Mouse (Mus musculus): ENCODE data around the gene Tmcc1. TPM values are rescaled to one million over a fixed set of nuclear protein-coding genes. Genes with fewer than 3 reads are reported as not detected.

Gene Tmcc1
- polyA plus RNA-seq, 1 experiment from 2014 or later, result 14.3 TPM

GRCm38 (mm10) chr6:116056676-116057264 is 136.5 kb downstream of the Tmcc1 start:
- Histone ChIP-seq H3K4me1 (peaks cover 7% of the 10 kb centered on the region), H3K9me3 (replicated peaks) (no peaks in the 10 kb centered on the region), H3K36me3 (no peaks in the 10 kb centered on the region), H3K27me3 (ENCODE audit: low read depth, poor library complexity, severe bottlenecking) (no peaks in the 10 kb centered on the region), H3K27ac (no peak overlapping the region), H3K4me3 (no peak overlapping the region)
- WGBS, result 25% methylated on average over 13 of the region's 13 CpGs
- peak; percentile 31 for DNase-seq (ENCODE audit: low spot score)

GRCm38 (mm10) chr6:116055766-116056165 is 137.5 kb downstream of the Tmcc1 start:
- Histone ChIP-seq H3K27me3 (ENCODE audit: low read depth, poor library complexity, severe bottlenecking) (no peaks in the 10 kb centered on the region), H3K9me3 (replicated peaks) (no peaks in the 10 kb centered on the region), H3K4me3 (no peak overlapping the region), H3K27ac (no peak overlapping the region), H3K4me1 (peaks cover 7% of the 10 kb centered on the region), H3K36me3 (no peaks in the 10 kb centered on the region)
- no peak for DNase-seq (ENCODE audit: low spot score)
- WGBS, result 85% methylated on average over 2 of the region's 2 CpGs

- H3K27ac ChIP-seq, result no peak overlapping the region
- H3K9me3 ChIP-seq (replicated peaks), result no peaks in the 10 kb centered on the region
- H3K36me3 ChIP-seq, result no peaks in the 10 kb centered on the region
- no peaks in the 10 kb centered on the region for H3K27me3 ChIP-seq (ENCODE audit: low read depth, poor library complexity, severe bottlenecking)
- DNase-seq (ENCODE audit: low spot score), result no peak
- no peak overlapping the region for H3K4me3 ChIP-seq
- WGBS, result 86% methylated on average over 1 of the region's 1 CpGs
- peaks cover 7% of the 10 kb centered on the region for H3K4me1 ChIP-seq
Measured at GRCm38 (mm10) chr6:116055001-116055471, 138.2 kb downstream of the Tmcc1 start.

GRCm38 (mm10) chr6:116047896-116048295 is 145.4 kb downstream of the Tmcc1 start:
- H3K27me3 ChIP-seq (ENCODE audit: low read depth, poor library complexity, severe bottlenecking), result no peaks in the 10 kb centered on the region
- no peak overlapping the region for H3K27ac ChIP-seq
- H3K4me3 ChIP-seq, result no peak overlapping the region
- H3K4me1 ChIP-seq, result no peaks in the 10 kb centered on the region
- no peak for DNase-seq (ENCODE audit: low spot score)
- H3K9me3 ChIP-seq (replicated peaks), result no peaks in the 10 kb centered on the region
- 79% methylated on average over 1 of the region's 1 CpGs for WGBS
- peaks cover 7% of the 10 kb centered on the region for H3K36me3 ChIP-seq

GRCm38 (mm10) chr6:116047366-116047765 is 145.9 kb downstream of the Tmcc1 start:
- Histone ChIP-seq H3K27me3 (ENCODE audit: low read depth, poor library complexity, severe bottlenecking) (no peaks in the 10 kb centered on the region), H3K36me3 (peaks cover 10% of the 10 kb centered on the region), H3K4me3 (no peak overlapping the region), H3K4me1 (no peaks in the 10 kb centered on the region), H3K9me3 (replicated peaks) (peaks cover 2% of the 10 kb centered on the region), H3K27ac (no peak overlapping the region)
- DNase-seq (ENCODE audit: low spot score), result no peak
- WGBS, result 83% methylated on average over 3 of the region's 3 CpGs

GRCm38 (mm10) chr6:116044039-116044438 is 149.2 kb downstream of the Tmcc1 start:
- Histone ChIP-seq H3K36me3 (peaks cover 10% of the 10 kb centered on the region), H3K9me3 (replicated peaks) (peaks cover 2% of the 10 kb centered on the region), H3K4me1 (no peaks in the 10 kb centered on the region), H3K27ac (no peak overlapping the region), H3K27me3 (ENCODE audit: low read depth, poor library complexity, severe bottlenecking) (no peaks in the 10 kb centered on the region), H3K4me3 (no peak overlapping the region)
- WGBS, result 87% methylated on average over 2 of the region's 2 CpGs
- no peak for DNase-seq (ENCODE audit: low spot score)

- no peaks in the 10 kb centered on the region for H3K27me3 ChIP-seq (ENCODE audit: low read depth, poor library complexity, severe bottlenecking)
- H3K36me3 ChIP-seq, result peaks cover 6% of the 10 kb centered on the region
- no peak overlapping the region for H3K27ac ChIP-seq
- no peak for DNase-seq (ENCODE audit: low spot score)
- no peak overlapping the region for H3K4me3 ChIP-seq
- no peaks in the 10 kb centered on the region for H3K4me1 ChIP-seq
- peaks cover 2% of the 10 kb centered on the region for H3K9me3 ChIP-seq (replicated peaks)
- 97% methylated on average over 2 of the region's 2 CpGs for WGBS
Measured at GRCm38 (mm10) chr6:116038222-116038621, 155.1 kb downstream of the Tmcc1 start.

- H3K36me3 ChIP-seq, result no peaks in the 10 kb centered on the region
- 89% methylated on average over 5 of the region's 5 CpGs for WGBS
- DNase-seq (ENCODE audit: low spot score), result no peak
- H3K4me3 ChIP-seq, result no peak overlapping the region
- no peaks in the 10 kb centered on the region for H3K9me3 ChIP-seq (replicated peaks)
- no peaks in the 10 kb centered on the region for H3K4me1 ChIP-seq
- H3K27me3 ChIP-seq (ENCODE audit: low read depth, poor library complexity, severe bottlenecking), result no peaks in the 10 kb centered on the region
- no peak overlapping the region for H3K27ac ChIP-seq
Measured at GRCm38 (mm10) chr6:116037281-116037831, 155.9 kb downstream of the Tmcc1 start.

GRCm38 (mm10) chr6:116036555-116036954 is 156.7 kb downstream of the Tmcc1 start:
- H3K4me1 ChIP-seq, result no peaks in the 10 kb centered on the region
- 93% methylated on average over 2 of the region's 2 CpGs for WGBS
- no peaks in the 10 kb centered on the region for H3K36me3 ChIP-seq
- no peaks in the 10 kb centered on the region for H3K9me3 ChIP-seq (replicated peaks)
- H3K4me3 ChIP-seq, result no peak overlapping the region
- no peak overlapping the region for H3K27ac ChIP-seq
- no peak for DNase-seq (ENCODE audit: low spot score)
- no peaks in the 10 kb centered on the region for H3K27me3 ChIP-seq (ENCODE audit: low read depth, poor library complexity, severe bottlenecking)

GRCm38 (mm10) chr6:116031052-116031451 is 162.2 kb downstream of the Tmcc1 start:
- 89% methylated on average over 5 of the region's 5 CpGs for WGBS
- no peaks in the 10 kb centered on the region for H3K4me1 ChIP-seq
- H3K27ac ChIP-seq, result no peak overlapping the region
- H3K27me3 ChIP-seq (ENCODE audit: low read depth, poor library complexity, severe bottlenecking), result no peaks in the 10 kb centered on the region
- no peak for DNase-seq (ENCODE audit: low spot score)
- no peaks in the 10 kb centered on the region for H3K9me3 ChIP-seq (replicated peaks)
- no peaks in the 10 kb centered on the region for H3K36me3 ChIP-seq
- H3K4me3 ChIP-seq, result no peak overlapping the region

GRCm38 (mm10) chr6:116024666-116025065 is 168.6 kb downstream of the Tmcc1 start:
- Histone ChIP-seq H3K27ac (no peak overlapping the region), H3K36me3 (peaks cover 38% of the 10 kb centered on the region), H3K4me1 (no peaks in the 10 kb centered on the region), H3K9me3 (replicated peaks) (peaks cover 6% of the 10 kb centered on the region), H3K4me3 (no peak overlapping the region), H3K27me3 (ENCODE audit: low read depth, poor library complexity, severe bottlenecking) (no peaks in the 10 kb centered on the region)
- DNase-seq (ENCODE audit: low spot score), result no peak
- WGBS, result 91% methylated on average over 4 of the region's 4 CpGs

GRCm38 (mm10) chr6:116021961-116022485 is 171.3 kb downstream of the Tmcc1 start:
- no peak for DNase-seq (ENCODE audit: low spot score)
- no peaks in the 10 kb centered on the region for H3K4me1 ChIP-seq
- peaks cover 38% of the 10 kb centered on the region for H3K36me3 ChIP-seq
- H3K27ac ChIP-seq, result no peak overlapping the region
- no peak overlapping the region for H3K4me3 ChIP-seq
- 89% methylated on average over 9 of the region's 9 CpGs for WGBS
- H3K27me3 ChIP-seq (ENCODE audit: low read depth, poor library complexity, severe bottlenecking), result no peaks in the 10 kb centered on the region
- H3K9me3 ChIP-seq (replicated peaks), result peaks cover 6% of the 10 kb centered on the region

- H3K9me3 ChIP-seq (replicated peaks), result no peaks in the 10 kb centered on the region
- WGBS, result 99% methylated on average over 3 of the region's 3 CpGs
Measured at GRCm38 (mm10) chr6:116015902-116016301, 177.4 kb downstream of the Tmcc1 start.

More at GRCm38 (mm10) chr6:116015902-116016301, 177.4 kb downstream of the Tmcc1 start:
- no peak overlapping the region for H3K4me3 ChIP-seq
- peaks cover 12% of the 10 kb centered on the region; the same call in 1 of the 2 replicates for H3K36me3 ChIP-seq
- no peak for DNase-seq (ENCODE audit: low spot score)
- no peaks in the 10 kb centered on the region for H3K4me1 ChIP-seq
- no peaks in the 10 kb centered on the region for H3K27me3 ChIP-seq (ENCODE audit: low read depth, poor library complexity, severe bottlenecking)
- H3K27ac ChIP-seq, result no peak overlapping the region
